Mouse (Mus musculus) C2C12 (cell line): ENCODE data around the gene Fcamr.

ENCODE experiments used
- CEBPB ChIP-seq: IDR thresholded peaks from one replicate; pipeline ENCODE4 v1.6.1; 2011; ENCODE audit warnings: low read depth, mild to moderate bottlenecking, control low read depth, moderate library complexity
- CTCF ChIP-seq: IDR thresholded peaks from one replicate; pipeline ENCODE4 v1.5.1; 2011; ENCODE audit not compliant: control insufficient read depth, insufficient read depth, insufficient read length
- MAX ChIP-seq: IDR thresholded peaks from one replicate; pipeline ENCODE4 v1.6.1; 2011; ENCODE audit warnings: mild to moderate bottlenecking, control low read depth
- MYOD1 ChIP-seq: IDR thresholded peaks from one replicate; pipeline ENCODE4 v1.6.1; 2011; ENCODE audit warnings: low read depth; ENCODE audit not compliant: control insufficient read depth, insufficient read length
- MYOG ChIP-seq: IDR thresholded peaks from one replicate; pipeline ENCODE4 v1.6.1; 2011; ENCODE audit not compliant: control insufficient read depth, insufficient read length; ENCODE audit errors: extremely low read depth
- USF1 ChIP-seq: IDR thresholded peaks from one replicate; pipeline ENCODE4 v1.6.1; 2011; ENCODE audit warnings: low read depth, mild to moderate bottlenecking, control low read depth, moderate library complexity

GRCm38 (mm10) chr1:130787001-130787400, 13.7 kb upstream of the Fcamr start:
- TF ChIP-seq CTCF = no peak
- no peak for TF ChIP-seq MYOD1
- no peak for TF ChIP-seq CEBPB
- no peak for TF ChIP-seq MAX
- TF ChIP-seq USF1 = no peak
- no peak for TF ChIP-seq MYOG
